ENCODE assay signal across 9 mouse cellular contexts in the genomic region with DNA sequence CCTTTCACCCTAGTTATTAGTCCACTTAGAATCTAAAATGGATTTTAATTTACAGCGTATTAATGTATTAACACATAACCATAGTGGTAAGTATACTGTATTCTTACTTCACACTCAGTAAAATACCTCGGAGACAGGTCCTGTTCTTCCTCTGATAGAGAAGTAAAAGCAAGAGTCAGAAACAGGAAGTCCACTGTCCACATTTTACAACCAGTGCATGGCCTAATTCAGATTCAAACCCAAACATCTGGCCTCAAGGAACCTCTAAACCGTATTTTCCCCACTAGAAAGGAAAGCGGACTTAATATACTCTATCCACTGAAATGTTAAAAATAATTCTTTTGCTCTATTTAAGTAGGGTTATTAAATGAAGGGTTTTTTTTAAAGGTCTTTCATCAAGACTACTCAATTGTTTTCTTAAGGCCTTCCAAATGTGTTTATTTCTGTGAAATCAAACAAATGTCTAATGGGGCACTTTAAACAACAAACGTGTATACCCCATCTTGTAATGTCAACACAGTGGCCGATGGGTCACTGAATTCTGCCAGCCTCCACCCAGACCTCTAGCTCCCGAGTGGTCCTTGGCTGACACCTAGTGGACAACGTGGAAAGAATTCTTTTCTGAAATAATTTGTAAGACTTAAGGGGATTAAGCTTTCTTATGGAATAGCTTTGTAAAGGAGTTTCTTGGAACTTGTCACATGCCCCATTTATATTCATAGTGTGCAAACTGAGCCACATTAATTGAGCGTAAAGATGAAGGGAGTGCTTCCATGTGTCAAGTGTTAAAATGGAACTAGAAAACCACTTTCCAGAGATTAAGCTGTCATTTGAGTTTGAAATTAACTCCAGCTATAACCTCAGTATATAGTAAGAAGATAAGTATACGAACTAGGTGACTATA. TPM values are rescaled to one million over a fixed set of nuclear protein-coding genes. Genes with fewer than 3 reads are reported as not detected.
DNase-seq lines count a peak whose midpoint lies in the region; ATAC-seq and TF ChIP-seq lines count a peak whose summit lies in the region.
"Had no signal": no experiment of that assay in that cellular context is flagged by ENCODE, and none has a peak within 500 bp of the region (broad histone marks: within the 10 kb centered on the region; RNA-seq: fewer than 3 reads in every experiment).

No protein-coding gene starts in this region.

- no peaks in the 10 kb centered on the region for H3K4me1 ChIP-seq in liver, embryonic 12.5 days
- peaks cover 21% of the 10 kb centered on the region for H3K4me1 ChIP-seq in forebrain, embryonic 10.5 days
- H3K4me1 ChIP-seq in intestine, embryonic 14.5 days (replicated peaks; ENCODE audit: control insufficient read depth, insufficient read depth, low read length), result 0 out of 2 replicates have a peak, but pooled peaks cover 8% of the 10 kb centered on the region
- no peaks in the 10 kb centered on the region for H3K4me1 ChIP-seq in limb, embryonic 14.5 days (ENCODE audit: control insufficient read depth, insufficient read depth, low read length)
- H3K4me1 ChIP-seq in neural tube, embryonic 12.5 days, result no peaks in the 10 kb centered on the region

- no peak overlapping the region for H3K4me3 ChIP-seq in liver, embryonic 12.5 days
- H3K4me3 ChIP-seq in forebrain, embryonic 10.5 days, result no peak overlapping the region
- no peak overlapping the region for H3K4me3 ChIP-seq in intestine, embryonic 14.5 days (ENCODE audit: low read depth, low read length)
- no peak overlapping the region for H3K4me3 ChIP-seq in limb, embryonic 14.5 days (replicated peaks; ENCODE audit: low read length)
- no peak overlapping the region for H3K4me3 ChIP-seq in neural tube, embryonic 12.5 days
- H3K4me3 ChIP-seq: erythroblast, embryonic 14.5 days had no signal

- WGBS in liver, embryonic 12.5 days (ENCODE audit: insufficient replicate concordance), result 24% methylated on average over 10 of the region's 10 CpGs
- 37% methylated on average over 10 of the region's 10 CpGs for WGBS in forebrain, embryonic 10.5 days
- WGBS in intestine, embryonic 14.5 days, result 28% methylated on average over 10 of the region's 10 CpGs
- WGBS in limb, embryonic 14.5 days, result 31% methylated on average over 10 of the region's 10 CpGs
- 35% methylated on average over 10 of the region's 10 CpGs for WGBS in neural tube, embryonic 12.5 days

- H3K9ac ChIP-seq in liver, embryonic 12.5 days, result no peak overlapping the region
- no peak overlapping the region for H3K9ac ChIP-seq in intestine, embryonic 14.5 days (ENCODE audit: low read length)
- H3K9ac ChIP-seq in limb, embryonic 14.5 days (ENCODE audit: low read depth, low read length, severe bottlenecking), result no peak overlapping the region
- H3K9ac ChIP-seq in neural tube, embryonic 12.5 days, result no peak overlapping the region

- no peaks in the 10 kb centered on the region for H3K27me3 ChIP-seq in liver, embryonic 12.5 days (replicated peaks)
- H3K27me3 ChIP-seq in forebrain, embryonic 10.5 days (ENCODE audit: poor library complexity, severe bottlenecking), result no peaks in the 10 kb centered on the region
- no peaks in the 10 kb centered on the region for H3K27me3 ChIP-seq in intestine, embryonic 14.5 days (replicated peaks; ENCODE audit: control insufficient read depth, insufficient read depth, low read length)
- no peaks in the 10 kb centered on the region for H3K27me3 ChIP-seq in limb, embryonic 14.5 days (ENCODE audit: control insufficient read depth, insufficient read depth, low read length)
- H3K27me3 ChIP-seq in neural tube, embryonic 12.5 days (replicated peaks), result no peaks in the 10 kb centered on the region

- ATAC-seq in liver, embryonic 12.5 days, result no peak
- ATAC-seq in intestine, embryonic 14.5 days (replicated peaks; ENCODE audit: low FRiP score, low TSS enrichment, low read depth), result 0 out of 2 replicates have a peak, but pooled peaks have one; percentile 57
- ATAC-seq in limb, embryonic 14.5 days (ENCODE audit: low FRiP score, low read depth), result peak; percentile 47; the same call in 1 of the 2 replicates
- 0 out of 2 replicates have a peak, but pooled peaks have one; percentile 38 for ATAC-seq in neural tube, embryonic 12.5 days (ENCODE audit: low FRiP score, low read depth)

- TF ChIP-seq POLR2A in limb, embryonic 14.5 days (IDR thresholded peaks at IDR 0.05; ENCODE audit: borderline replicate concordance, extremely low read depth, insufficient read depth, insufficient read length), result no peak

- no peaks in the 10 kb centered on the region for H3K36me3 ChIP-seq in liver, embryonic 12.5 days
- peaks cover 51% of the 10 kb centered on the region for H3K36me3 ChIP-seq in forebrain, embryonic 10.5 days (replicated peaks)
- peaks cover 22% of the 10 kb centered on the region; the same call in 1 of the 2 replicates for H3K36me3 ChIP-seq in intestine, embryonic 14.5 days (ENCODE audit: control insufficient read depth, insufficient read depth, low read length)
- H3K36me3 ChIP-seq in limb, embryonic 14.5 days (ENCODE audit: control insufficient read depth, insufficient read depth, low read length), result peaks cover 15% of the 10 kb centered on the region
- H3K36me3 ChIP-seq in neural tube, embryonic 12.5 days, result peaks cover 10% of the 10 kb centered on the region

- peak; percentile 58 for DNase-seq in liver
- DNase-seq in brain, adult 2 months (ENCODE audit: low read depth, low spot score), result peak; percentile 84
- peak; percentile 72 for DNase-seq in forebrain, embryonic 10.5 days (ENCODE audit: extremely low spot score, low spot score)
- peak; percentile 75 for DNase-seq in intestine, embryonic 14.5 days (ENCODE audit: low spot score)
- peak; percentile 56 for DNase-seq in limb, embryonic 14.5 days (ENCODE audit: low spot score)
- peak; percentile 31 for DNase-seq in thymus, postnatal 0 days (ENCODE audit: low spot score)

- H3K27ac ChIP-seq in liver, embryonic 12.5 days, result no peak overlapping the region
- H3K27ac ChIP-seq in forebrain, embryonic 10.5 days, result no peak overlapping the region
- no peak overlapping the region for H3K27ac ChIP-seq in intestine, embryonic 14.5 days (ENCODE audit: low read depth)
- no peak overlapping the region for H3K27ac ChIP-seq in limb, embryonic 14.5 days (replicated peaks; ENCODE audit: low read depth, low read length)
- H3K27ac ChIP-seq in neural tube, embryonic 12.5 days, result no peak overlapping the region

- H3K4me2 ChIP-seq in liver, embryonic 12.5 days, result no peak overlapping the region
- no peak overlapping the region for H3K4me2 ChIP-seq in intestine, embryonic 14.5 days (ENCODE audit: low read length)
- H3K4me2 ChIP-seq in limb, embryonic 14.5 days (replicated peaks; ENCODE audit: low read depth, low read length, severe bottlenecking), result no peak overlapping the region
- no peak overlapping the region for H3K4me2 ChIP-seq in neural tube, embryonic 12.5 days (replicated peaks)

- no peaks in the 10 kb centered on the region for H3K9me3 ChIP-seq in liver, embryonic 12.5 days (replicated peaks)
- H3K9me3 ChIP-seq in forebrain, embryonic 10.5 days, result no peaks in the 10 kb centered on the region
- no peaks in the 10 kb centered on the region for H3K9me3 ChIP-seq in intestine, embryonic 14.5 days (ENCODE audit: control insufficient read depth, low read length)
- H3K9me3 ChIP-seq in limb, embryonic 14.5 days (ENCODE audit: control insufficient read depth, low read length), result no peaks in the 10 kb centered on the region
- no peaks in the 10 kb centered on the region for H3K9me3 ChIP-seq in neural tube, embryonic 12.5 days

RNA-seq across cellular contexts. Expression of a gene that starts 29.2 kb away (rescaled TPM):
- 36.5 TPM in 2 replicates for polyA plus RNA-seq in liver, embryonic 12.5 days (2016; fragmentation: Nextera tagmentation; extraction: Ambion mirVana)
- polyA plus RNA-seq in forebrain, embryonic 10.5 days (2016; fragmentation: Nextera tagmentation; extraction: Ambion mirVana), result 24.5 and 26.8 TPM in 2 replicates
- polyA plus RNA-seq in intestine, embryonic 14.5 days (2014; fragmentation: Nextera tagmentation; extraction: Ambion mirVana), result 23.9 and 27.5 TPM in 2 replicates
- 8.2 and 10.2 TPM in 2 replicates for polyA plus RNA-seq in limb, embryonic 14.5 days (2012; rRNA removed)
- 10.1 and 10.4 TPM in 2 replicates for polyA plus RNA-seq in limb, embryonic 14.5 days (2014; fragmentation: Nextera tagmentation; extraction: Ambion mirVana)
- polyA plus RNA-seq in neural tube, embryonic 12.5 days (2016; fragmentation: Nextera tagmentation; extraction: Ambion mirVana), result 8.0 and 9.2 TPM in 2 replicates
- 17.4 and 18.4 TPM in 2 replicates for polyA plus RNA-seq in thymus, postnatal 0 days (2015; fragmentation: Nextera tagmentation; extraction: Ambion mirVana)

Comparison
In these comparisons a context has a peak if more than half of its experiments do, and no peak if none do; other contexts are left out.
1. DNase-seq: peak in every context shown above with its lines; median percentile 84 in brain, adult 2 months; 75 in intestine, embryonic 14.5 days; 72 in forebrain, embryonic 10.5 days; 58 in liver; 56 in limb, embryonic 14.5 days; 31 in thymus, postnatal 0 days.